Mouse (Mus musculus): ENCODE measurements around the gene Eno2. TPM values are rescaled to one million over a fixed set of nuclear protein-coding genes. Genes with fewer than 3 reads are reported as not detected.
"Not testable (repeated sequence)": the region's sequence is repeated elsewhere in the genome, so short reads cannot be mapped to it uniquely, and the experiment has no call there.

The Eno2 gene
- total RNA-seq, 1 experiment from 2014 or later: 5.6 TPM

DNA sequence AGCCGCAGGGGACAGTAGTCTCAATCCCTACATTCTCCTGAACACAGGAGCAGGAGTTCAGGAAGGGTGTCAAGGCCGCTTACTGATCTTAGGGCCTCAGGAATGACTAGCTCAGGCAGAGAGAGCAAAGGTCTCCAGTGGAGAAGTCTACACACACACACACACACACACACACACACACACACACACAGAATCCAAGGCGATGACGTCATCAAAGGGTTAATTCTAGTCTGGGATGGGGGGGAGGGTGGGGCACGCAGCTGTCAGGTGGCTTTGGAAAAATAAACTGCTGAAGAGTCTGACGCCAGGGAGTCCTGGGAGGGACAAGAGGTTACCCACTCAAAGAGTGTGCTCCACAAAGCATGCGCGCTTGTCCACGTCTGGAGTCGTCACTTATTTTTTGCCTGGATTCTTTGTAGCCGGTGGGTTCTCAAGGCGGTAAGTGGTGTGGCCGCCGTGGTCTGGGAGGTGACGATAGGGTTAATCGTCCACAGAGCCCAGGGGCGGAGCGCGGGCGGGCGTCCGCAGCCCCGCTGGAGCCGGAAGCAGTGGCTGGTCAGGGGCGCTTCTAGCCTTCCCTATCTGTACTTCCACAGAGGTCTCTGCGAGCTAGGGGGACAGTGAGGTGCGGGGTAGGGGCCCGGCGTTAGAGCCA, 39.0 kb upstream of the Eno2 start, which contains the start of gene Spsb2:
Gene Spsb2, plus strand, starts transcription at position 304 of the 655 bp plus-strand sequence.
- ATAC-seq (replicated peaks in 1 of 2; ENCODE audit: insufficient read depth in 1 of 2, low FRiP score in 2 of 2, low TSS enrichment in 1 of 2, low read depth in 1 of 2, poor library complexity in 2 of 2, severe bottlenecking in 2 of 2): peak in 1 of 2 experiments; percentile 26; a peak in 2 of 4 replicates

DNA sequence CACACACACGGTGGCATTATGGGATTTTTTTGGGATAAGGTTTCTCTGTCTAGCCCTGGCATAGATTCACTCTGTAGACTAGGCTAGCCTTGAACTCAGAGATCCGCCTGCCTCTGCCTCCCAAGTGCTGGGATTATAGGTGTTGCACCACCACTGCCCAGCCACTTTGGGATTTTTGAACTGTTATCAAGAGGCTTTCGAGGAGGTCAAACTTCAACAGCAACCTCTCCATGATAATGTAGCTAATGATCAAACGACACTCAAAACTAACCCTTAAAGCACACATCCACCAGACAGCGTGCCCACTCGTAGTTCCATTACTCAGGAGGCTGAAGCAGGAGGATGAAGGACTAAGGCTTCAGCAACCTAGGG, 38.5 kb upstream of the Eno2 start:
- ATAC-seq (replicated peaks in 1 of 2; ENCODE audit: insufficient read depth in 1 of 2, low FRiP score in 2 of 2, low TSS enrichment in 1 of 2, low read depth in 1 of 2, poor library complexity in 2 of 2, severe bottlenecking in 2 of 2): no peak

DNA sequence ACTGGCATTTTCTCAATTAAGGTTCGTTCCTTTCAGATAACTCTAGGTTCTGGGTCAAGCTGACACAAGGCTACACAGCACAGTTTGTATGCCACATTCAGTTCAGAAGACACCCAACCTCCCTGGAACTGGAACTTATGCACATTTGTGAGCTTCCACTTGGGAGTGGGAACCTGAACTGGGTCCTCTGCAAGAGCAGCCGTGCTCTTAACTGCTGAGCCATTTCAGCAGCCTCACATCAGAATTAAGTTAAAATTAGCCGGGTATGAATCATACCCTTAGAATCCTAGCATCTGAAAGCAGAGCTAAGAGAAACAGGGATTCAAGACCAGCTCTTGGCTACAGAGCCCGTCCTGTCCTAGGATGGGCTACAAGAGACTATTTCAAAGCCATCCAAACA, 37.9 kb upstream of the Eno2 start:
- no peak for ATAC-seq (replicated peaks in 1 of 2; ENCODE audit: insufficient read depth in 1 of 2, low FRiP score in 2 of 2, low TSS enrichment in 1 of 2, low read depth in 1 of 2, poor library complexity in 2 of 2, severe bottlenecking in 2 of 2)

DNA sequence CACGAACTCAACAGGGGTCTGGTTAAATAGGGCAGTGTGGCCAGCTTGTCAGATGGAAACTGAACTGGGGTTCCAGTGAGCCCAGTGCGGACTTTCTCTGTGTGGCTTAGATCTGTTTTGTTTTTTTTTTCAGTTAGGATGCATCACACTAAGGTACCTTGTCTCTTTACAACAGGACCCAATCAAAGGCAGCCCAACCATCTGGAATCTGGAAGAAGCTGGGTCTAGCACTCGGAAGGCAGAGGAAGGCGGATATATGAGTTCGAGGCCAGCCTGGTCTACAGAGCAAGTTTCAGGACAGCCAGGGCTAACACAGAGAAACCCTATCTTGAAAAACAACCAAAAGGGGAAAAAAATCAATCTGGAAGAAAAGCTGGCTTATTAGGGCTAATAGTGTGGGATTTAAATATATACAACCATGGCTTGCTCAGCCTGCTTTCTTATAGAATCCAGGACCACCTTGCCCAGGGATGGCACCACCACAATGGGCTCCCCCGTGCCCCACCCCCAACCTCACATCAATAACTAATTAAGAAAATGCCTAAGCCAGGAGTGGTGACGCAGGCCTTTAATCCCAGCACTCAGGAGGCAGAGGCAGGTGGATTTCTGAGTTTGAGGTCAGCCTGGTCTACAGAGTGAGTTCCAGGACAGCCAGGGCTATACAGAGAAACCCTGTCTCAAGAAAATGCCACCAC, 37.1 kb upstream of the Eno2 start:
- ATAC-seq (replicated peaks in 1 of 2; ENCODE audit: insufficient read depth in 1 of 2, low FRiP score in 2 of 2, low TSS enrichment in 1 of 2, low read depth in 1 of 2, poor library complexity in 2 of 2, severe bottlenecking in 2 of 2): no peak

DNA sequence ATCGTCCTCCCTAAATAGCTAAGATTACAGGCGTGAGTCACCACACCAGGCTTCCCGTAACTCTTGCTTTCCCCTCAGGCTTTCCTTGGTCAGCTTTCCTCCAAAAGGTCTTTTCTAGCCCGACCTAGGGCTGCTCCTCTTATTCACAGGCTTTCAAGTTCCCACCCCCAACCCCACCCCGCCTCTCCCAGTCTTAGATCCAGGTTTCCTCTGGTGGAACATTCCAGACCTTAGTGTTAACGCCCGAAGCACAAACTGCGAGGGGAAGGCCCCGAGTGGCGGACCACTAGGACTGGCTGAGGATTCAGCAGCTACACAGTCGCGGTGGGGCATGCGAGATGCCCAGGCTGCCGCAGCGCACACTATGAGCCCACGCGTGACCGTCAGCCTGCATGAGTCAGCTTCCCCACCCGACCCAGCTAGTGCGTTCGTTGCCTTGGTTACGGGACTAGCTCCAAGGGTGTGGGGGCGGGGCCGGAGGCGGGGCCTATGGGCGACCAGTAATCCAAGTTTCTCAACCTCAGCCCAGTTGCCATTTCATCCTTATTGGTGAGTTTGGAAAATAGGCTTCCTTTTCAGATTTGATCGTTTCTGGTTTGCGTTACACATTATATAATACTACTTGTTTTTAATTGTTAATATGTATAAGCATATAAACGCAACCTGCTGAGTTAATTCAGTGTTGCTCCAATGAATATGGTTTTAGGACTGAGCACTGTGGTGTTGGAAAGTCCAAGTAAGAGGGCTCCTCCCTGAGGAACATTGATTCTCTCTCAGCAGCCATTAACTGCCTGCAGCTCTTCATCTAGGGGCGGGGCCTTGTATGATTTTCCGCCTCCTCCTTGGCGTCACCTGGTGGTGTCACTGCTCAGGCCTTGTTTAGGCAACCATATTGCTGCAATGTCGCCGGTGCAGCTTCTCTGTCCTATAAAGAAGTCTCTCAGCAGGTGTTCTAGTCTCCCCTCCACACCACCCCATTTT, 36.2 kb upstream of the Eno2 start:
- ATAC-seq (replicated peaks in 1 of 2; ENCODE audit: insufficient read depth in 1 of 2, low FRiP score in 2 of 2, low TSS enrichment in 1 of 2, low read depth in 1 of 2, poor library complexity in 2 of 2, severe bottlenecking in 2 of 2): peak; percentile 82 to 83

DNA sequence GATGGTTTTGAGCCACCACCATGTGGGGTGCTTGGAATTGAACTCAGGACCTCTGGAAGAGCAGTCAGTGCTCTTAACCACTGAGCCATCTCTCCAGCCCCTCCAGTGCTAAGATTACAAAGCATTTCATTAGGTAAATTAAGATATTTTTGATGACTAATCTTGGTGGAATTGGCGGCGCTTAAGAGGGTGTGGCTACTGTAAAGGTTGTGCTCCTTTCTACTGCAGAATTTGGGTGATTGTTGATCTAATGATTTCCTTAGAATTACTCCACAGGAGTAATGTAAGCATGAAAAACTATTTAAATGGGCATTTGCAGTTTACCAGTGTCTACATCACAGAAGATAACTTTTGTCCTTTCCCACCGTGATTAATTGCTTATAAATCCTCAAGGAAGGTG, 34.9 kb upstream of the Eno2 start:
- no peak for ATAC-seq (replicated peaks in 1 of 2; ENCODE audit: insufficient read depth in 1 of 2, low FRiP score in 2 of 2, low TSS enrichment in 1 of 2, low read depth in 1 of 2, poor library complexity in 2 of 2, severe bottlenecking in 2 of 2)

DNA sequence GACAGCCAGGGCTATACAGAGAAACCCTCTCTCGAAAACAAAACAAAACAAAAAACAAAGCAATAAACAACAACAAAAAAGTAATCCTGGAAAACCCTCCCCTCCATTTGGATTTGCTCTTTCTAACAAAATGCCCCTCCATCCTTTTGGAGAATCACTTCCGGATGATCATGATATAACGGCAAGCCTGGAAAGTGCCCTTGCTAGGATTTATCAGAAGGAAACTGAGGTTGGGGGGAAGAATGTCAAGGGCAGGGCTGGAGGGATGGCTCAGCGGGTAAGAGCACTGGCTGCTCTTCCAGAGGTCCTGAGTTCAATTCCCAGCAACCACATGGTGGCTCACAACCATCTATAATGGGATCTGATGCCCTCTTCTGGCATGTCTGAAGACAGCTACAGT, 34.2 kb upstream of the Eno2 start:
- not testable (repeated sequence) for ATAC-seq (replicated peaks in 1 of 2; ENCODE audit: insufficient read depth in 1 of 2, low FRiP score in 2 of 2, low TSS enrichment in 1 of 2, low read depth in 1 of 2, poor library complexity in 2 of 2, severe bottlenecking in 2 of 2)

DNA sequence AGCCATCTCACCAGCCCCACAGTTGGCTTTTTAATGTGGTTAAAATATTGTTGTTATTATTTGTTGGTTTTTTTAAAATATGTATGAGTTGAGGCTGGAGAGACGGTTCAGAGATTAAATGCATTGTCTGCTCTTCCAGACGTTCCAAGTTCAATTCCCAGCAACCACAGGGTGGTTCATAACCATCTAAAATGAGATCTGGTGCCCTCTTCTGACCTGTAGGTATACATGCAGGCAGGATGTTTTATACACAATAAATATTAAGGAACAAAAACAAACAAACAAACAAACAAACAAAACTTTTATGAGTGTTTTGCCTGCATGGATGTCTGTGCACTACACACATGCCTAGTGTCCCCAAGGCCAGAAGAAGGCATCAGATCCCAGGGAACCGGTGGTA, 33.6 kb upstream of the Eno2 start:
- ATAC-seq (replicated peaks in 1 of 2; ENCODE audit: insufficient read depth in 1 of 2, low FRiP score in 2 of 2, low TSS enrichment in 1 of 2, low read depth in 1 of 2, poor library complexity in 2 of 2, severe bottlenecking in 2 of 2): no peak

DNA sequence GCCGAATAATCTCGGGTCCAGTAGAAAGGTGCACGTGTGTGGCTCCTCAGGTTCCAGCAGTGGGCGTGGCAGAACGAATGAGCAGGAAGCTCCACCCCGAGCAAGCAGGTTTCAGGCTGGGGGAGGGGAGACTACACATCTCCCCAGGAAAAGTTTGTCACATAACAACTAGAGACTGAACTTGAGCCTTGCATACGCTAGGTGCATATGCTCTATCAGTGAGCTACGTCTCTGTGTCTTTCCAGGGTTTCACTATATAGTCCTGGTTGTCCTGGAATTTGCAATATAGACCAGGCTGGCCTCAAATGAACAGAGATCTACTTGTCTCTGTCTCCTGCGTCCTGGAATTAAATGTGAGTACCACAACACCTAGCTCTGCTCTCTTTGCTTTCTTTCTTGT, 32.9 kb upstream of the Eno2 start:
- ATAC-seq (replicated peaks in 1 of 2; ENCODE audit: insufficient read depth in 1 of 2, low FRiP score in 2 of 2, low TSS enrichment in 1 of 2, low read depth in 1 of 2, poor library complexity in 2 of 2, severe bottlenecking in 2 of 2): not testable (repeated sequence)

DNA sequence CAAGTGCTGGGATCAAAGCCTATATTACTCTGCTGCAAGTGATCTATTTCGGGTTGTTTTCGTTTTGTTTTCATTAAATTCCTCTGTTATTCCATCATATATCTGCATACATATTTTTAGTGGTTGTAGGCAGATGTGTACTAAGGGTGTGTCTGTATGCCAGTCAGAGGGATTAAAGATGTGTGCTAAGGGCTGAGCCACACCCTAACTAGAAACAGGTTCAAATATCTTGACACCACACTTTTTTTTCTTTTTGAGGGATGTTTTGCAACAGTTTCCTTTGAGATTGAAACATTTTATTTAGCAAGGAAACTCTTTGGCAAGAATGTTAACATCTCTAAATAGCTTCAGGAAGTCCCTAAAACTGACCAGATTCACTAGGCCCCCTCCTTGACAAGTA, 26.7 kb upstream of the Eno2 start:
- no peak; a peak in 1 of 4 replicates for ATAC-seq (replicated peaks in 1 of 2; ENCODE audit: insufficient read depth in 1 of 2, low FRiP score in 2 of 2, low TSS enrichment in 1 of 2, low read depth in 1 of 2, poor library complexity in 2 of 2, severe bottlenecking in 2 of 2)

DNA sequence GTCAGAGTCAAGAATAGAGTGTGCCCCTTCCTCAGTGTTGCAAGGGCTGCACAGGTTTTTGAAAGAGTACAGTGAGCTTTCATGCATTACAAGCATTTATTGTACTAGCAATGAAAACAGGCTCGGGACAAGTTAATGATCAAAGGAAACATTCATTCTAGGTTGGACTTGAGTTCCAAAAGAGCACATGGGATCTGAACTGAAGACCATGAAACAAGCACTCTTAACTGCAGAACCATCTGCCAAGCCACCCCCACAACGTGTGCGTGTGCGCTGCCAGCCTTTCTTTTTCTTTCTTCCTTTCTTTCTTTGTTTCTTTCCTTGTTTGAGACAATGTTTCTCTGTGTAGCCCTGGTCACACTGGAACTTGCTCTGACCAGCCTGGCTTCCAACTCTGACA, 26.3 kb upstream of the Eno2 start:
- no peak for ATAC-seq (replicated peaks in 1 of 2; ENCODE audit: insufficient read depth in 1 of 2, low FRiP score in 2 of 2, low TSS enrichment in 1 of 2, low read depth in 1 of 2, poor library complexity in 2 of 2, severe bottlenecking in 2 of 2)

DNA sequence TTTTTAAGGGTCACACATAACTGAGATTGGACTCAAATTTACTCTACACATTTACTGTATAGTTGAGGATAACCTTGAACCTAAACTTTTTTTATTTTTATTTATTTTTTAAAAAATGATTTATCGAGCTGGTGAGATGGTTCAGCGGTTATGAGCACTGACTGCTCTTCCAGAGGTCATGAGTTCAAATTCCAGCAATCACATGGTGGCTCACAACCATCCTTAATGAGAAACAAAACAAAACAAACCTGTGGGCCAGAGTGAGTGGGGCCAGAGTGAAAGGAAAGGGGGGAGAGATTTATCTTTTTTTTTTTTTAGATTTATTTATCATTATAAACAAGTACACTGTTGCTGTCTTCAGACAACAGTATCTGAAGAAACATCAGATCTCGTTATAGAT, 22.4 kb upstream of the Eno2 start:
- ATAC-seq (replicated peaks in 1 of 2; ENCODE audit: insufficient read depth in 1 of 2, low FRiP score in 2 of 2, low TSS enrichment in 1 of 2, low read depth in 1 of 2, poor library complexity in 2 of 2, severe bottlenecking in 2 of 2): no peak

DNA sequence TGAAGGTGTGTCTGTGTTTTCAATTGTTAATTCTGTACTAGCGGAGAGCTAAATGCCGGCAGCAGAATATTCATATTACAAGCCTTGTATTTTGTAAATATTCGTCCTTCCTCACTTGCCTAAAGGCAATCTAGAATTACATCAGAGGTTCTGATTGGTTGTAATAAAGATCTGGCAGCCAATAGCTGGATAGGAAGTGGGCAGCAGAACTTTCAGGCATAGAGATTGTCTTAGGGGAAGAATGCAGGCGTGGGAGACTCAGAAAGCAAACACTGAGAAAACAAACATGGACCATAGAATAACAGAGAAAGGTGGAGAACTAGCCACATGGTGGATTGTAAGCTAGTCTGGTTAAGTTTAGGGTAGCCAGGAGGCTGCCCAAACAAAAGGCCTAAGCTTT, 20.6 kb upstream of the Eno2 start:
- ATAC-seq (replicated peaks in 1 of 2; ENCODE audit: insufficient read depth in 1 of 2, low FRiP score in 2 of 2, low TSS enrichment in 1 of 2, low read depth in 1 of 2, poor library complexity in 2 of 2, severe bottlenecking in 2 of 2): no peak

DNA sequence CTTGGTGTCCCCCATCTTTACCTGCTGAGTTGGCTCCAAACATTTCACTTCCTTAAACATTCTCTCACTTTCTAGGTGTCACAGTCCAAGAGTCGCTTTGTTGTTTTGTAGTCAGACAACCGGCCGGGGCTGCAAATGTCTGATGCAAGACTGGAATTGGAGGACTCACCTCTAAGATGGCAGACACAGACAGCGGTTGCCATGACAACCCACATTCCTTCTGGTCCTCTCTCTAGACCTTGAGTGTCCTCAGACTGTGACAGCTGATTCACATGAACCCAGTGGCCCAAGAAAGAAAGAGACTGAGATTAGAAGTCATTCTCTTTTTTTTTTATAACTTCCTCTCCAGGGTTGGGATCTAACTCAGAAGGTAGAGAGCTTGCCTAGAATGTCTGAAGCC, 20.0 kb upstream of the Eno2 start:
- no peak for ATAC-seq (replicated peaks in 1 of 2; ENCODE audit: insufficient read depth in 1 of 2, low FRiP score in 2 of 2, low TSS enrichment in 1 of 2, low read depth in 1 of 2, poor library complexity in 2 of 2, severe bottlenecking in 2 of 2)

DNA sequence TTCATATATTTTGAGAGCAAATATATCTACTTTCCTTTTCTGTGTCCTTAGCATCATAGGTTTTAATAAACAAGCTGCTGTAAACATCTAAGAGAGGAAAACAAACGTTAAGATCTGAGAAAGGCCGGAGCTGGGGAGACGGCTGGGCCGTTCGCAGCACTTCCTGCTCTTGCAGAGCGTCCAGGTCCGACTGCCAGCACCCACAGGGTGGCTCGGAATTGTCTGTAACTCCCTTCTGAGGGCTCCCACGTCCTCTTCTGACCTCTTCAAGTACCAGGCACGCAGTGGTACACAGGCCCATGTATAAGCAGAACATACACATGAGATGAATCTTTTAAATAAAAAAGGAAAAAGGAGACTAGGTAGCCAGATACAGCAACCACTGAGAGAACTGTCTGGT, 18.2 kb upstream of the Eno2 start:
- no peak for ATAC-seq (replicated peaks in 1 of 2; ENCODE audit: insufficient read depth in 1 of 2, low FRiP score in 2 of 2, low TSS enrichment in 1 of 2, low read depth in 1 of 2, poor library complexity in 2 of 2, severe bottlenecking in 2 of 2)

DNA sequence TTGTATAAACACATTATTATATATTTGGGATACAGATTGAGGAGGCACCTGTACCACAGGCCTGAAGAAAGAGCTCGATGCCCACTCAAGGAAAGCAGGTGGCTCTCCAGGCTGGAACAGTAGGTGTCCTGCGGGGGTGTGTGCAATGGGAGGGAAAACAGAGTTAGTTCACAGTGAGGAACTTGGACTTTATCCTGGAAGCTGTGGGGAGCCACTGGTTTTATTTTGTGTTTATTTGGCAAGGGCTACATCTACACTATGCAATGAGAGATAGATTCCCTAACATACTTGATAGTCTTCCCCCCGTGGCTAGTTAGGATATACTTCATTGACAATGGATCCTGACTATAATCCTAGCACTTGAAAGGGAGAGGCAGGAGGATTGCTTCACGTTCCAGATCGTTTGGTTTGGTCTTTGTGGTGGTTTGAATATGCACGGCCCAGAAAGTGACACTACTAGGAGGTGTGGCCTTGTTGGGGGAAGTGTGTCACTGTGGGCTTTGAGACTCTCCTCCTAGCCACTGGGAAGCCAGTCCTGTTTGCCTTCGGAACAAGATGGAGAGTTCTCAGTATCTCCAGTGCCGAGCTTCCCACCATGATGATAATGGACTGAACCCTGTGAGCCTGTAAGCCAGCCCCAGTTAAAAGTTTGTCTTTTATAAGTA, 17.4 kb upstream of the Eno2 start:
- peak; percentile 72 to 73; a peak in 3 of 4 replicates for ATAC-seq (replicated peaks in 1 of 2; ENCODE audit: insufficient read depth in 1 of 2, low FRiP score in 2 of 2, low TSS enrichment in 1 of 2, low read depth in 1 of 2, poor library complexity in 2 of 2, severe bottlenecking in 2 of 2)

DNA sequence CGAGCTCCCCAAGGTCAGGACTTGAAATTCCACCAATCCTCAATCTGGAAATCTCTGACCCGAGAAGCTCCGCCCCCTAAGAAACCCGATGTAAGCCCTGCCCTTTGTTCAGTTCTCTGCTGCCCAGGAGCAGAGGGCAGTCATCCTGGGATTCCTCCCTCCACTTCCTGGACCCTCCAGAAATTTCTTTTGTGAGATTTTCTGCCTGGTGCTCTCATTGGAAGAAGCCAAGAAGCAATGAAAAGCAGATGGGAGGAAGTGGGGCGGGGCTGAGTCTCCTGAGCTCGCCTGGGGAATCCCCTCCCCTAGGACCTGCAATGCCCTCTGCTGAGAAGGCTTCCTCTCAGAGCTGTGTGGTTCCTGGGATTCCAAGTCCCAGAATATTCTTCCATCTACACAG, 13.0 kb upstream of the Eno2 start:
- ATAC-seq (replicated peaks in 1 of 2; ENCODE audit: insufficient read depth in 1 of 2, low FRiP score in 2 of 2, low TSS enrichment in 1 of 2, low read depth in 1 of 2, poor library complexity in 2 of 2, severe bottlenecking in 2 of 2): peak; percentile 37 to 44; a peak in 2 of 4 replicates

Measured in hematopoietic stem cell, adult 5-6 weeks (primary cell).